Mouse (Mus musculus) frontal cortex, postnatal 36 days (tissue): Measurements from ENCODE around the gene Zbtb11.
A peak's percentile ranks its signal among the peaks of the same experiment; 100 is the strongest.
"Not testable (repeated sequence)": the region's sequence is repeated elsewhere in the genome, so short reads cannot be mapped to it uniquely, and the experiment has no call there.

ENCODE experiments used
- DNase-seq, 2 experiments: peaks; one replicate each; pipeline ENCODE4 v3.0.0; 2022; ENCODE audit warnings: low spot score in 2 of 2

The Zbtb11 gene

GRCm38 (mm10) chr16:56037138-56038010 lies 63.7 kb downstream of the Zbtb11 start, which contains the start of gene Trmt10c:
Gene Trmt10c, minus strand, starts transcription at chr16:56037819.
- peak; percentile 91 to 93 for DNase-seq

GRCm38 (mm10) chr16:56038090-56038489 lies 64.4 kb downstream of the Zbtb11 start:
- no peak for DNase-seq

GRCm38 (mm10) chr16:56048038-56048437 lies 74.4 kb downstream of the Zbtb11 start, which contains the start of gene Senp7:
Gene Senp7, plus strand, starts transcription at chr16:56048338.
- DNase-seq, result not testable (repeated sequence)

- no peak for DNase-seq
Observed at GRCm38 (mm10) chr16:56055911-56056310, 82.2 kb downstream of the Zbtb11 start.

- DNase-seq, result no peak
Observed at GRCm38 (mm10) chr16:56056944-56057590, 83.4 kb downstream of the Zbtb11 start.

GRCm38 (mm10) chr16:56058151-56058550 lies 84.5 kb downstream of the Zbtb11 start:
- DNase-seq, result no peak
